Mouse (Mus musculus) cerebellum, postnatal 10 days (tissue): ENCODE measurements around the gene Fcrlb.
"Not testable (repeated sequence)": the region's sequence is repeated elsewhere in the genome, so short reads cannot be mapped to it uniquely, and the experiment has no call there.

Experiments
- DNase-seq, 2 experiments: peaks; one replicate each; pipeline ENCODE4 v3.0.0; 2021; ENCODE audit warnings: mixed read lengths in 2 of 2

Gene Fcrlb

GRCm38 (mm10) chr1:170912891-170913615 is at the start of gene Fcrlb:
Fcrlb (minus strand) TSS chr1:170912941.
- no peak for DNase-seq

- DNase-seq, result no peak
Measured at GRCm38 (mm10) chr1:170962301-170962700, 49.6 kb upstream of the Fcrlb start.

- DNase-seq, result peak; percentile 65 to 78
Measured at GRCm38 (mm10) chr1:170961101-170961500, 48.4 kb upstream of the Fcrlb start.

GRCm38 (mm10) chr1:170959791-170960190 is 47.0 kb upstream of the Fcrlb start:
- no peak for DNase-seq

DNA sequence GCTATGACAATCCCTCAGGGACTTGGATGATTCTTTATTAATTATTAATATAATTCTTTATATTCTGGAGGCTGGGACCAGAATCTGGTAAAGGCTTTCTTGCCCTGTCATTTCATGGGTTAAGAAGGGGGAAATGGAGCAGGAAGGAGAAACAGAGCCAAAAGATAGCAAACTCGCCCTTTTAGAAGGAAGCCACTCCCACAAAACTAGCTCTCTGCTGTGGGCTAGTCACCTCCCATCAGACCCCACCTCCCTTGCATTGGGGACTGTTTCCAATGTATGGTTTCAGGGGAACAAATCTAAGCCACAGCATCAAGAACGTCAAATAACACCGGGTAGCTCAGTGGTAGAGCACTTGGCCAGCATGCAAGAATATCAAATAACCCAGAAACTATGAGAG is 45.5 kb upstream of the Fcrlb start:
- DNase-seq, result no peak

GRCm38 (mm10) chr1:170953192-170953591 is 40.5 kb upstream of the Fcrlb start:
- no peak for DNase-seq

DNA sequence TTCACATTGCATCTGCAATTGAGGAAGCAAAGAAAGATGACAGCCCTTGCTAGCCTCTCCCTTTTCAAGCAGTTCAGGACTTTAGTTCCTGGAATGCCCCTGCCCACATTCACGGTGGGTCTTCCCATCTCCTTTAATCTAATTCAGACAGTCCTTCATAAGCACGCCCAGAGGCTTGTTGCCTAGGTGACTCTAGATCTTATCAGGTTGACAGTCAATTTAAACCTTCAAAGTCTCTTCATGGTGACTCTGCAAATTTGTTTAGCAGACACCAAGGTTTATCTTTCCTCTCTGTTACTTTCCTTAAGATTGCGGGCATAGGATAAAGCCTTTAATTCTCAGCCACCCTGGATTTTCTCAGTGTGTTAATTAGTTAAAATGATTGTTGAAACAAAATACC is 38.0 kb upstream of the Fcrlb start:
- DNase-seq, result no peak

- not testable (repeated sequence) for DNase-seq
Measured at GRCm38 (mm10) chr1:170944908-170945307, 32.2 kb upstream of the Fcrlb start.

DNA sequence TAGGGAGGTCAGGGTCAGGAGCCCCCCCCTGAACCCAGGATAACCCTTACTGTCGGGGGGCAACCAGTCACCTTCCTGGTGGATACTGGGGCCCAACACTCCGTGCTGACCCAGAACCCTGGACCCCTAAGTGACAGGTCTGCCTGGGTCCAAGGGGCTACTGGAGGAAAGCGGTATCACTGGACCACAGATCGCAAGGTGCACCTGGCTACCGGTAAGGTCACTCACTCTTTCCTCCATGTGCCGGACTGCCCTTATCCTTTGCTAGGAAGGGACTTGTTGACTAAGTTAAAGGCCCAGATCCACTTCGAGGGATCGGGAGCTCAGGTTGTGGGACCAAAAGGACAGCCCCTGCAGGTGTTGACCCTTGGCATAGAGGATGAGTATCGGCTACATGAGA is 31.4 kb upstream of the Fcrlb start:
- DNase-seq, result not testable (repeated sequence)

DNA sequence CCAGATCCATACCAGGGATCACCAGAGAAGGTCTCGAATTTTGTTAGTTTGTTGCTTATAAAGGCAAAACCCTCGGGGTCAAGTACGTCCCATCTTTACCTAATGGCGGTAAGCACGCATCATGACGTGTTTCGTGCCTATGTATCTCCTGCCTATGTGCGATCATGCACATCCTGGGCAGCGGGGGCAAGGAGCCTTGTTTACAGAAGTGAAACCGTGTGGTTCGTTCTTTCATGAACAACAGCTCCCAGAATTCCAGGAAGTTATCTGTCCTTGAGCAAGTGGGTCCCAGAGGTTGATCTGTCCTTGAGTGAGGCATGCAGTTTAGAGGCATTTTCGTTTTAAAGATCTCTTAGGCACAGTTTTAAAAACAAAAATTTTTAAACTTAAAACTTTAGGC is 26.5 kb upstream of the Fcrlb start:
- no peak for DNase-seq

DNA sequence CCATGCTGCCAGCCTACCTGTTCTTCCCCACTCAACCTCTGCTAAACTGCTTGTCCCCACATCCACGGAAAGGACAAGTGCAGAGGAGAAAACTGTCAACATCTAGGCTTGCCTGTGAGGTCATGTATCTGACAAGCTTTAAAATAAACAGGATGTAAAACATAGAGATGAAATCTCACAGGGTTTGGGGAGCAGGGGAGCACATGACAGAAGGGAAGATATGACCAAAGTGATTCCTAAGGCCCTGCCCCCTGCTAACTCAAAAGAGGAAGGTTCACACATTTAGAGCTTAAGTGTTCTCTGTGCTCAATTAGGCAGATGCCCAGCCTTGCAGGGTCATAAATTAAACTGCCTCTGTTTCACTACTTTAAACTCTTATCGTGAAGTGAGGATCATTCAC is 21.6 kb upstream of the Fcrlb start:
- DNase-seq, result no peak

DNA sequence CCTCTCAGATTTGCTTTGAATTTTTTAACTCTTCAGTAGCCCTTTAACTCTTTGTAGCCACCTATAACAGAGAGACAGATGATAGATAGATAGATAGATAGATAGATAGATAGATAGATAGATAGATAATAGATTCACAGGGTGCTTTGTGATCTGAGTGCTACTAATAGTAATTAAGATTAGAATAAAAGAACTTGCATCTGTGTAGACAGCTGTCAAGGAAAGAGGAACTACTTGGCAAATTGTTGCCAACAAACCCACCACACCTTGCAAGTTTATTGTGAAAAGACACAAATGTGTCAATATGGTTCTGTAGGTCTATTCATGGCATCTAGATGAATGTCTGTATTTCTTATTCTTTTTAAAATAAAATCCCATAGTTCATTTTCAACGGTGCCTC is 21.2 kb upstream of the Fcrlb start:
- no peak for DNase-seq

GRCm38 (mm10) chr1:170933386-170933920 is 20.7 kb upstream of the Fcrlb start:
- DNase-seq, result no peak

DNA sequence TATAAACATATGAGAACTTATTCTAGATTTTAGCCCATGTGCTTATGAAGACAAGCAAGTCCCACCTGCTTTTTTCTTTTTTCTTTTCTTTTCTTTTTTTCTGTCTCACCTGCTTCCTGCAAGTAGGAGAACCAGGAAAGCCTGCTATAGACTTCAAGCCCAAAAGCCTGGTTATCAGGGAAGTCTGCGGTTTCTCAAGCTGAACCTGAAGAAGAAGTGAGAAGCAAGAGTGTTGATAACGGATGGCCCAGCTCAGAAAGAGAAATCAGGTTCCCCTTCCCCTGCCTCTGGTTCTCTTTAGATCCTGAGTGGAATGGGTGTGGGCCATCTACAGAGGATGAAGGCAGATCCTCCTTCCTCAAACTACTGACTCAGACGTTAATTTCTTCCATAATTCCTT is 19.3 kb upstream of the Fcrlb start:
- DNase-seq, result no peak

- DNase-seq, result no peak
Measured at GRCm38 (mm10) chr1:170929245-170929644, 16.5 kb upstream of the Fcrlb start.

DNA sequence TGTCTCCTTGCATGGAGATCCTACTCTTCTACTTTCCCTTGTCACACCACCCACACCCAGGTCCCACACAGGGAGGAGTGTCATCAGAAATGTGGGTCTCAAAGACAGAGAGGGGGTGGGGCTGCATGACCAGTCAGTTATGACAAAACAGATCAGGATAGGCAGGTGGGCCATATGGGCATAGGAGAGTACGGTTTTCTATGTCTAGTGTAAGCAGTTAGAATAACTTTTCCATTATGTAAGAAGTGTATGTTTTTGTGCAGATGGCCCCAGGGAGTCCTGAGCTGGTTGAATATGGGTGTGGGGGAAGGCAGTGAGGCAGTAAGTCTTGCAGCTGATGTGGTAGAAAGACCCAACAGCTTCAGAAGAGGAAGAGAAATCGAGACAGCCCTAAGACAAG is 15.7 kb upstream of the Fcrlb start:
- DNase-seq, result no peak

DNA sequence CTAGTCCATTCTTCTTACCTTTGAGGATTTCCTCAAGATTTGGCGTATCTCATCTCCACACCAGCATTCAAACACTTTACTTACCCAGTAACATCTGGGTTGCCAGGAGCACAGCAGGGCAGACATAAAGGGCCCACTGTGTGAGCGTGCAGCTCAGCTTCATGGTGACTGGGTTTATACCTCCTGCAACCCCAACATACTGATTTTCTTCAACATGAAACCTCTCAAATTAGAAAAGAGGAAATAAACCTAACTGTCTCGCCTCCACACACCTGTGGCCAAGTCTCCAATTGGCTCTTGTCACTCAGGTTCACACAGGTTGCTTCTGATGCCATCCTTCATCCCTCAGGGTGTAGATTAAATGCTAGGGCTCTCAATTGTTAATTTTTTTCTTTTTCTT is 14.6 kb upstream of the Fcrlb start, which contains the start of gene Fcrla:
Fcrla (minus strand) TSS at position 206 of the 400 bp plus-strand sequence.
- no peak for DNase-seq

DNA sequence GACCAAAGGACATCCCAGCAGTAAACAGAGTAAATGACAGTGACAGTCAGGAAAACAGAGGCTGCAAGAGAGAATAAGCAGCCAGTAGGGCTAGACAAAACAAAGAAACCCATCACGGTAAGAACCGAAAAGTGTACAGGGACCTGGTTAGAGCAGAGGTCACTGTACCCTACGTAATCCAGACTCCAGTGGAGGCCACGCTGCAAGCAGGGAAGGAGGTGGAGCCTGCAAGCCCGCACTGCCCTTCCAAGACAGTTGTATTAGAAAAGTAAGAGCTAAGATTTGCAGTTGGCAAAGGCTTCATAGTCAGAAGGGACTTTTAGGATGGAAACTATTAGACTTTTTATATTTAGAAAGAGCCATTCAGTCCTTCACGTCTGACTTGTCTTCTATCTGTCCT is 14.2 kb upstream of the Fcrlb start:
- DNase-seq, result no peak

GRCm38 (mm10) chr1:170924485-170924884 is 11.7 kb upstream of the Fcrlb start:
- DNase-seq, result no peak

- no peak for DNase-seq
Measured at GRCm38 (mm10) chr1:170919308-170919707, 6.6 kb upstream of the Fcrlb start.

- DNase-seq, result no peak
Measured at GRCm38 (mm10) chr1:170915657-170916056, 2.9 kb upstream of the Fcrlb start.

DNA sequence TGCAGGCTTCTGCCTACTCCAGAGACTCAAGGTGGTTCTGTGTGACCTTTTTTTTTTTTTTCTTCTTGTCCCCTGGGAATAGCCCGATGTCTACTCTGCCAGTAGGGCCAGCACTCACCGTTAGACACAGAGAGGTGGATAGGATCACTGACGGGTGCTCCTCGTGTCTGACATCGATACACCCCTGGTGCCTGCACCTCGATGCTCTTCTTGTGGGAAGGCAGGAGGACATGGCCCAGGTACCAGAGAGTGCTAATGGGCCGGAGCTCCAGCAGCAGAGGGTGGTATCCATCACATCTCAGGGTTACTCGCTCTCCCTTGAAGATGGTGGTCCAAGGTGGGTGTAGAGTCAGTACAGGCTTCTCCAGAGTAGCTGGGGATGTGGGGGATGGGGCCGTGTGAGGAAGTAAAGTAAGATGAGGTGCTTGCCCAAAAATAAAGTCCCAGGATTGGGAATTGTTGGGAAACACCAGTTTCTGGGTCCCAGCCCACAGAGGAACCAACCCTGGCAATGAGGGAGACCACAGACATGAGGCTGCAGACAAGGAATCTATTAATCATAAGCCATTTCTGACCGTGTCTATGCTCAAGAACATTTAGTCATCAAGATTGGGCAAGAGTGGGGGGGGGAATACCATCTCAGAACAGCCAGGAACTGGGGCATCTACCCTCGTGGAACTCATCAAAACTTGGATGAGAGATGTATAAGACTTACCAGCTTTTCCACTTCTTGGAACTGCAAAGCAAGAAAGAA is 657 bp downstream of the Fcrlb start:
- no peak for DNase-seq

- DNase-seq, result peak; percentile 39 to 47
Measured at GRCm38 (mm10) chr1:170908341-170908740, 4.4 kb downstream of the Fcrlb start.
